Mouse (Mus musculus) WW6 (cell line): Measurements from ENCODE around the gene Fam196b.

Experiments used
- DNase-seq: peaks from one replicate; pipeline ENCODE4 v3.0.0-alpha.2; 2013; ENCODE audit warnings: low read depth, low spot score

Gene Fam196b

DNA sequence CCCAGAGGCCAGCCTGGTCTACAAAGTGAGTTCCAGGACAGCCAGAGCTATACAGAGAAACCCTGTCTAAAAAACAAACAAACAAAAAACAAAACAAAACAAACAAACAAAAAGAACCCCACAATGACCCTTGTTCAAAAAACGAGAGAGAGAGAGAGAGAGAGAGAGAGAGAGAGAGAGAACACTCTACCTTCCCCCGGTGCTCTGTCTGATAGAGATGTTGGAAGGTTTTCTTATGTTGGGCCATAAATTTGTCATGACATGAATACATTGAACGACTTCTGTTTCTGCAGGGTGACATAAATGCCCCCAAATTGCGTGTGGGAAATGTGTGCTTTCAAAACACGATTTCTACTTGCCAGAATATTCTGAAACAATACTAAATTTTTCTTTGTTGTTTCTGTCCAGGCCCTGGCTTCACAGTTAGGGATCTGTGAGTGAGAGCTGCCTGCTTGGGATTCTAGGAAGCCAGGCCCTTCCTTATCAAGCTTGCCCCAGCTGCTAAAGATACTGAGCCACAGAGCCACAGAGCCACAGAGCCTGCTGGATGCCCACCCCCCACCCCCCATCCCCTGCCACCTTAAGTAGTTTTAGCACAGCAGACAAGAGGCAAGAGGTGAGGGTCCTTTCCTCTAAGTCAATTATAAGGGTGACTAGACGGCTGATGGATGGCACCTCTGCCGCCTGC, 17.9 kb downstream of the Fam196b start:
- DNase-seq = no peak

DNA sequence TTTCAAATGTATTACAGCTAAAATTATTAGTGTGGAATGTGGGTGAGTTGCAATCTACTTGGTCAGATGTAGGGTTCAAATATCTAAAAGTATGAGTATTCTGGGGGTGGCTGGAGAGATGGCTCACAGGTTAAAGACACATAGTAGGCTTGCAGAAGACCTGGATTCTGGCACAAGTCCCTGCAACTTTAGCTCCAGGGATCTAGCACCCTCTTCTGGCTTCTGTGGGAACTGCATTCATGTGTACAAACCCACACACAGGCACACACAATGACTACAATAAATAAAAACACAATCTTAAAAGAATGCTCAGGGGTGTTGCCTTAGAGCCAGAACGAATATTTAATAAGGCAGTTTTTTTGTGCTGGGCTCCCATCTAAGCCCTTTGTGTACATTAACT, 23.3 kb downstream of the Fam196b start:
- DNase-seq = no peak

DNA sequence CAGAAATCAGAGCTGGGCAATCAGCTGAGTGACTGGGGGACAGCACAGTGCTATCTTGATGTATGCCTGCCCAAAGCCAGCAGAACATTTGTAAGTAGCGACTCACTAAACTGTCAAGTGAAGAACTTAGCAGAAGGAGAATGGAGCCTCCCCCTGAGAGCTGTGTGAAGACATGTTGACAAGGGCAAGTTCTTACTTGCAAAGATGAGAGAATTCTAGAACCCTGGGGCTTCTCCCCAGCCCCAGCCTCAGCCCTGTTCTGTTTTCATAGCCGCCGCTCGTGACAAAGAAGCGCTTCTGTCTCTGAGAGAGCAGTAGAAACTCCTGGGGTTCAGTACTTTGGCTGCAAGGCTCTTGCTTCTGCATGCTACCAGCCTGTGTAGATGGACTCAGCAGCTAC, 25.1 kb downstream of the Fam196b start:
- DNase-seq = no peak

DNA sequence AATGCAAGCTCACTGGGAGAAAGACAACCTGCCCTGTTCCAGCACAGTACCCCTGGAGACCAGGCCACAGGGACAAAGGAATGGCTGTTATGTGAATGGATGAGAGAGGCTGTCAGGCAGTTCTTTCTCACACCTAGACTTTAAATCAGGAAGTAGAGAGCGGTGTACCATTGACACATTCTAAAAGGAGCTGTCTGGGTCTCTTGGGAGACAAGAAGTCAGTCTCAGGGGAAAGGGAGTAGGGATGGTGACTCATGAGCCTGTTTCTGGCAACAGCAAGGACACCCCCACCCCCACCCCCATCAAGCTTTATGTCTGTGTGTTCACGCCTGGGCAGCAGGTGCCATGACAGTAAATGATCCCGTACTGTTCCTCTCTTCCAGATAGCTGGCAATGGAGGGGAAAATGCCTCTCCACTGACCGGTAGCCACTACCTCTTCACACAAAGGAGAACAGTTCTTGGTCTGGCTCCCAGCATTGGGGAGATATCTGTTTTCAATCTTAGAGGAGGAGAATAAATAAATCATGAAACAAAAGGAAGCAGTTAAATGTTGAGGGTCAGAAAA, 29.2 kb downstream of the Fam196b start:
- DNase-seq = no peak

DNA sequence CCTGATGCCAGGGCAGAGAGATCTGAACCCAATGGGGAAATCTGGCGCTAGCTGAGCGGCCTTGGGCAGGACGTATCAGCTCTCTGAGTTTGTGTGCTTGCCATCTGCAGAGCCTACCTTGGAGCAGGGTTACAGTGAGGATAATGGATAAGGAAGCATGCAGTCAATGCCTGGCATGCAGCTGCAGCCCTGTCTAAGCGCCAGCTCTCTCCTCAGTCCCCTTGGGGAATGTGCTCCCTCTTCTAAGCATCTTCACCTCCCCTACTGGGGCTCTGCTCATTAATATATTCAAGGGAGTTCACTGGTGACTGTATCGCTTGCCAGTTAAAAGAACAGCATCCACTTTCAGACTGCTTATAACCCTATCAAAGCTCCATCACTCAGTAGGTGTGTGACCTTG, 29.7 kb downstream of the Fam196b start:
- no peak for DNase-seq

DNA sequence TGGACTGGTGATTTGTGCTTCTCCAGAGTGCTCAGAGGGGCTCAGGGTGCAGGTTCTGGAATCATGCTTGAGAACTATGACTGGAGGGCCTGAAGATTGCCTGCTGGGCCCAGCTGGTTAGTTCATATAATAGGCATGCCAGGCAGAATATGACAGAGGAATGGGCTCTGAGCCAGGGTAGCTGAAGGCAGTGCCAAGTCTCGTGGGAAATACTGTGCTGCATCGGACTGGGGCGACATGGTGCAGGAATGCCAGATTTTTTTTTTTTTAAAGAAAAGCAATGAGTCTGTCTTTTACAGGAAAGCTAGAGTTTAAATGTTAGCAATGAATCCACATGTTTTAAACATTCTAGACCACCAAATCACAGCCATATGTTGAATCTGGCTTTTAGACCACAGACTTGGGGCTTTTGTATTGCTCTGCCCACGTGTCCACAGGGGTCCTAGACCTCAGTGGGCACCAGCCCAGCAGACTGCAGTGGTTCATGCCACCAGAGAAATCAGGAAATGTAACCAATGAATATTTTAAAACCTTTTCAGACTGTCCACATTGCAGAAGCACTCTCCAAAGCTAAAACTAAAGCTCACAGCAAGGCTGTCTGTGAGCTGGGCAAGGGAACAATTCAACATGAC, 33.8 kb downstream of the Fam196b start:
- no peak for DNase-seq

DNA sequence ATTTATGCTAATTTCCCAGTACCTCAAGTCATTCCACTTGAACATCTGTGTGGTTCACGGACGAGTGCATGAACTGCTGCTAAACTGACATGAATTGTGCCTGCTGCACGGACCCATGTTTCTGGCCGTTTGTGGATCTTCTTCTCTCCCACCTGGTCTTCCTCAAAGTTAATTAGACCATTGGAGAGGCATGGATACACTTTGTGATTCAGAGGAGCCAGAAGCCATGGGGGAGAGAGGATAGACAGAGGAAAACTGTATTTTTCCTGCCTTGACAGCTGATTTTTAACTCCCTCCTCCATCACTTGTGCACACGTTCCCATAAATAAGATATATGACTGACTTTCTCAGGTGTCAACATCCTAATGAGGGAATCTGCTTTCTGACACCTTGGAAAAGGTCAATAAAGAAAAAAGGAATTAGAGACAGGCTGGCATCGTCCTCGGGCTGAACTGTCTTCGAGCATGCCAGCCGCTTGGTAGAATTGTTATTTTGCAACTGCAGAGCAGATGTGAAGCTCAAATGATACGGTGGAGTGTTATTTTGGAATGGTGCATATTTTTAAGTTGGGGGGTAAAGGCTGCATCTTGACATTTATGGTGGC, 34.9 kb downstream of the Fam196b start:
- no peak for DNase-seq

DNA sequence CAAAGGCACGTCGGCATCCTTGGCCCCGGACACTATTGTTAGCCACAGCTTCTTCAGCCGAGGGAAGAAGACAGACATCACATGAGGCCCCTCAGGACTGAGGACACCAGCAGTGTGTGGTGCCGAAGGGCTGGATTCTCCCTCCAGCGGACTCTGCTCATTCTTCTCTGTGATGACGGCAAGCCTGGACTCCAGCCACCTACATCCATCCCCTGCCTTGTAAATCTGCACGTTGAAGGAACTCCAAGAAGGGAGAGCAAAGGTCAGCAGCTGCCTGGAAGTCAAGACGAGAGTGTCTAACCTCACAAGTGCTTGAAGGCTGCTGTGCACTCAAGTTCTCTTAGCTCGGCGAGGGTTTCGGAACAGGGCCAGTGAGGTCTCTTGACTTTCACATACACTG, 40.8 kb downstream of the Fam196b start:
- no peak for DNase-seq

DNA sequence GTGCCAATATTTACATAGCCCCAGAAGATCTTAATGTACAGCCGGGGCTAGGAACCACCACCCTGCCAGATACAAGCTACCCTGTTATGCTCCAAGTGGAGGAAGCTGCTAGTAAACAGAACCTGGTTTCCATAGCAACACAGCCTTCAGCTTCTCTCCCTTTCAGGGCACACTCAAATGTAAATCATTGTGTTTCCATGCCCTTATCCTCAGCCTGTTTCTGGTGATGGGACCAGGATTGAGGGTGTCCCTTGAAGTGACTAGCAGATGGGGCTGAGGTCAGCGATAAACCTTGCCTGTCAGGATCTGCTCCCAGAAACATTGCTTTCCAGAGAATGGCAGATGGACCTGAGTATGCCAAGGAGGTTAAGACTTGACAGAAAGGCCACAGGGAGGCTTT, 41.5 kb downstream of the Fam196b start:
- no peak for DNase-seq

DNA sequence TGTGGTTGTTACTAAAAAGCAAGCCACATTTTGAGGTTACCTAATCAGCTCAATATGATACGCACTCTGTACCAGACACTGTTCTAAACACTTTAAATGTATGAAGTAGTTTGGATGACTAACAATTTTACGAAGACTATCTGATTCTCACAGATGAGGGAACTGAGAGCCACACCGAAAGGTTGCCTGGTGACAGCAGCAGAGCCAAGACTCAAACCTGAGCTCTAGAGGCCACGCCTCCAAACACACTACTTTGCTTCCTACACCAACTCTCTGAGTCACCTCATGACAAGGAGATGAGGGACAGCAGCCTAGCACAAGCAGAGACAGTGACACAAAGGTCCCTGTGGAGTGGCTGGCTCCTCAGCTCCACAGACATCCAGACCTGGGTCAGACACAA, 57.6 kb downstream of the Fam196b start:
- no peak for DNase-seq

DNA sequence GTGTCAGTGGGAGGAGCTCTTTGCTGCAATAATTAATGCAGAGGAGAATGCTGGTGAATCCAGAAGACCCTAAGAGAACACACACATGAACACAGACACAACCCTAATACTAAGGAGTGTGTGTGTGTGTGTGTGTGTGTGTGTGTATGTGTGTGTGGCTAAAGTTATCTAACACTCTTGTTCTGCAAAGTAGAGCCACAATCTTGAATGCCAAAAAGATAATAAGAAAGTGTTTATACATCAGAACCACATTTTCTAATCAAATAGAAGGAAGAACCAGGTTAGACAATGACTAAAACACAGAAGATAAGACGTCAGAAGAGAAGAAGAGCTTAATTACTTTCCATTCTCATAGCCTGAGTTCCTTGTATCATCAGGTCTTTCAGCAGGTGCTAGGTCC, 60.9 kb downstream of the Fam196b start:
- DNase-seq = no peak

DNA sequence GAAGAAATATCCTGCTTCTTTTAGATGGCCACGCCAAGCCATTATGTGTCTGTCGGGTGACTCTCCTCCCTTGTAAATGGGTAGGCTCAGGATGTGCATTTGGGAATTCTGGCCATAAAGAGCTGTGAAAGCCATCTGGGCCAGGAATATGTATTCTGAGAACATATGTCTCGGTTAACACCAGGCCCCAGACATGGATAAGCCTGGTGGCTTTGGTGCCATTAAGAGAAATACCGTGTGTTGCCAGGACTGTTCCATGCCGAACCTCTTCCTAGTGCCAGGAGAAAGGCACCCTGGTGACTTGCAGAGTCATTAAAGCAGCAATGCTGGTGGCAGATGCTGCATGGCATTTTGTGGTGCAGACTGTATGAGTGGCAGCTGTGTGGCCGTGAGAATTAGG, 63.0 kb downstream of the Fam196b start:
- no peak for DNase-seq

DNA sequence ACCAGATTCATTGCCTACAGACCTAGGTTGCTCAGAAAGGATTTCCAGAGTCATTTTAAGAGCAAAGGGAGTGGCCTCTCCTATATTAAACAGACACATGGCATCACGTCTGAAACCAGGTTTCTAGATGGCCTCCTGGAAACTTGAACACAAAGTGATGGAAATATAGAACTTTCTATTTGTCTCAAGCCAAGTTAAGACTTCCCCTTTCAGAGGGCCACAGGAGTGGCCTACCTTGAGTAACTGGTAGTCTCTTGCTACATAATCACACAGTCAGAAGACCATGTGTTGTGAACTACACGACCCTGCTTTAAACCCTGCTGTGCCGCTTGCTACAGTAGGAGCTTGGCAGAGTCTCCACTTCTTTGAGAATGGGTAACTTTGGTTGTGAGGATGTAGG, 68.9 kb downstream of the Fam196b start:
- DNase-seq = no peak

DNA sequence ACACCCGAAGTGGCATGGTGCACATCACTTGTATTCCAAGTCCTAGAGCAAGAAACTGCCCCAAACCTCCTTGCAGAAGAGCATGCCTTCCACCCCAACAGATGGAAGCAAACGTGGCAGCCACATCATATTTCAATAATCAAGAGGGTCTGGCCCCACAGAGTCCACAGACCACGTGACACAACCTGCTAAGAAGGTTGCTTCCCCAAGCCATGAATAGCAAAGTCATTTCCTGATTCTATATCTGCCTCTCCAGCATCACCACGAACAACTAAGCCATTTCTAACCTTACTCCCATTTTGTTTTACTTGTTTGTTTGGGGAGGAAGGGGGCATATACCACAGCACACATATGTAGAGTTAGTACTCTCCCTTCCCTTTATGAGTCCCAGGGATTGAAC, 69.6 kb downstream of the Fam196b start:
- no peak for DNase-seq

DNA sequence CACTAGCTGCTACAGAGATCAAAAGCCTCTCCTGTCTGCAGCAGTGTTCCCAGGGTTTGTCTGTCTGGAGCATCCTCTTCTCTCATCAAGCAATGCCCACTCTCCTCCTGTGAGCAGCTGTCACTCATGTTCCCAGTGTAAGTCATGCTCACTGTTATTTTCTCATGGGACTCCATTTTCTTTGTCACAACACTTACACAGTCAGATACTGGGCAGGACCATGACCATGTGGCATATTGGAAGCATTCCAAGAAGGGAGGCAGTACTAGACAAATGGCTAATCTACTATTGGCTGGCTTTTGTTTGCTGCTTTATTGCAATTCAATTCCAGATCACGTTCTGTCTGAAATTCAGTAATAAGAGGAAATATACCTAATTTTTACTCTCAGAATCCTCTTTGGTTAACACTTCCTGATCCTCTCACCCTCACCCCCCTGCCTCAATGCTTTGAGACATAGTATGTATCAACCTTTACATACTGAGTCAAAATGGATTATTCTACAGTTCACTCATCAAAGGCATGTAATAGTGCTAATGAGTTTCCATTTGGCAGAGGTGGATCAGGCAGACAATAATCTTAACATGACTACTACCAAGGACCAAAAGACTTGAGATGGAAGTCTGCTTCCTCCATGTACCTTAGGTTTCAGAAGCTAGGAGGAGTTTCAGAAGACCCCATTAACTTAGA, 70.5 kb downstream of the Fam196b start:
- DNase-seq = no peak

DNA sequence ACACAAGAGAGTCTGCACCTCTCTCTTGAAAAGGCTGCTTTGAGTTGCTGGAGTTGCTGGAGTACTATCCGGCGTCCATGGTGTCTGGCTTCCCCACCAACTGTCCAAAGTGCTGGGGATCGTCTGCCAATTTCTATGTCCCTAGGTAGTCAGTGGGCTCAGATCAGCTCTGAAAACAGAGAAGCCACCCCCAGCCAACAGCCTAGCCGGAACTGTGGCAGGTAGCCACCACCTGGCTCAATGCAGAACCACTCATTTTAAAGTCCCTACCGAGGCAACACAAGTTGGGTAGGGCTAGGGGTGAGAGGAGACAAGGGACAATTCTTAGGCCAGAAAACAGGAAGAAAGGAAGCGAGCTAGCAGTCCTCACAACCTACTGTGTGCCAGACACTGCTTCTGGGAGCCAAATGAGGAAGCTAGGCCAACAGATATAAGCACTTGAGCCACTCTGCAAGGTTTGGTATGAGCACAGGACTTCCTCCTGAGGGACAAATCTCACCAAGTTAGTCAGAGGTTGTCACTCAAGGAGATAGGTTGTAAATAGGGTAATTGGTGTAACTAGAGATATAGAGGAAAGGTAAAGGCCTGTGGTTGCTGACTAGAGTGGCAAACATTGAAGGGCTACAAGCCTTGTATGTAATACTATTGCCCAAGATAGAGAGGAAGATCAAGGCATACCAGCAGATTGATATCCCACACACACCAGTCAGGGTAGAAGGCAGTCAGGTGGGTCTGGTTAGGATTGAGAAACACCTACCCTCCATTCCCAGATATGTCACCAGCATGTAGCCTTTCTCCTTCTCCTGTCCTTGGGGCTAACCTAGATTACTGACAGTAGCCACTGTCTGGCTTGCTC, 74.9 kb downstream of the Fam196b start:
- DNase-seq = no peak

DNA sequence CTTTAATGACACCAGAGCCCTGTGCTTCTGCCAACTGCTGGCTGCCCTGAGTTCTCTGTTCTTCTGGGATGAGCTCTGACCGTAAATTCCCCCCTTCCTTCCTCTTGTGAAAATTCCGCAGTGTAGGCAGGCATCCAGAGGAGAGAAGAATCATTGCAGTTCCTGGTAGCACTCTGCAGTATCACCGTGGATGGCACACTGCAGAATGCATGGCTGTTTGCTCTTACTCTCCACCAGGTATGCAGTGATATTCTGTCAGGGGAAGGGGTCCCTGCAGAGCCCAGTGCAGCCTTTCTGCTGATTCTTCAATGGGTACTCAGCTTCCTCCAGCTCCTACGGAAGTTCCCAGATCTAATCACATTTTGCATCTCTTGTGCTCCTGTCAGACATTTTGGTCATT, 77.5 kb downstream of the Fam196b start:
- DNase-seq = no peak

DNA sequence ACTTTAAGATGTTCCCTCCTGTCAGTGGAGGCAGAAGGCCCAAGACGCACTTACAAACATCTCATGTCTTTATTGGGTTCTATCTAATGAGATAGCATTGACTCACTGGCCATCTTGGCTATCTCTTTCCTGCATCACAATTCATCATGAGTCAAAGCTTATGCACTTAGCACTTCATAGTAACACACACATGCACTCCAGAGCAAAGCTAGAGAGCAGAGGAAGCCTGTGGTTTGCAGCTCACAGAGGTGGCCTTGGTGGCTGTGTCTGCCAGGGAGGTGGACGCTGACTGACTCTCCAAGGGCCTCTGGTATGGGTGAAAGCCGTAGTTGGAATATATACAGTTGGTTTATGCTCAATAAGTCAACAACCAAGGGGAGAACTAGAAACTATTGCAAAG, 81.2 kb downstream of the Fam196b start:
- no peak for DNase-seq

DNA sequence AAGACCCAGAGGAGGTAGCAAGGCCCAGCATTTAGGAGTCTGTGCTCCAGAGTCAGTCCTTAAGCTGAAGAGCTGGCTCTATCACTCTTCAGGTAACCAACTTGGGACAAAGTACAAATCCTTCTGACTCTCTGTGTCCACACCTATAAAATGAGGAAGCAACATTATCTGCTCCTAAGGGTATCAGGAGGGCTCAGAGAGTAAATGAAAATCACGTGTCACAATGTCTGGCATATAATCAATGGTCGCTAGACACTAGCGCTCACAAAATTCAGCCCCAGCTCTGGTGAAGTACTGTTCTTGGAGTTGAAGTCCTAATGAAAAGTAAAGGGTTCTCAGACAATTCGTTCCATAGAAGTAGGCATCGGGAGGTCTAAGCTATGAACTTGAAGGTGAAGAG, 83.0 kb downstream of the Fam196b start:
- DNase-seq = no peak

DNA sequence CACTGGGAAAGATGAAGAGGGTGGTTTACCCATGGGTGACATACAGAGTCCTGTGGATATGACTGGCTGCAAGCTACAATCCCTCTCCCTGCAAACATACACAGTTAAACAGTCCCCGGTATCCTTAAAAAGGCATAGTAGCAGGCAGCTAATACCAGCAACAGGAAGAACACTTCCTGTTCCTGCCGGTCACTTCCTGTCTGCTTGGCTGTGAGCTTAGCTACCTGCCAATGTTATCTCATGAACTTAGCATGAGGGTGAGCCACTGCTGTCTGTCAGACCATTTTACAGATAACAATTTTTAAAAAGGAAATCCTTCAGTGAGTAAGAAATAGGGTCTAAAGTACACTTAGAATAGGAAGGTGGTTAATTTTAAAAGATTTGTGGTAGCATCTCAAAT, 83.9 kb downstream of the Fam196b start:
- no peak for DNase-seq

DNA sequence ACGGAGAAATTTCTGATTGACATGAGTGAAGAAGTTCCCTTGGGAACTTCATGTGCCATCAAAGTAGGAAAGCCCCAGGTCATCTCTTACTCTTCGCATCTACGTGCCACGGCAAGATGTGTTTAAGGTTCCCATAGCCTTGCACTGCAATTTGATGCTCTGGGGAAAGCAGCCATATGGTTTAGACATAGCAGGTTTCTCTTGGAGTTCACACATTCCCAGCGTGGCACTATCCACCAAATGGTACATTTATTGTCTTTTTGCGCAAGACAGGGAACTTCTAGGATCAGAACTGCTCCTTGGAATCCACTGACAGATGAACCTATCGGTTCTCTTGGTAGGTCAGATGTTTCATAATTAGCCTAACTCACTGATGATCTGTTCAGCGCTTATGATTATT, 86.7 kb downstream of the Fam196b start:
- no peak for DNase-seq

DNA sequence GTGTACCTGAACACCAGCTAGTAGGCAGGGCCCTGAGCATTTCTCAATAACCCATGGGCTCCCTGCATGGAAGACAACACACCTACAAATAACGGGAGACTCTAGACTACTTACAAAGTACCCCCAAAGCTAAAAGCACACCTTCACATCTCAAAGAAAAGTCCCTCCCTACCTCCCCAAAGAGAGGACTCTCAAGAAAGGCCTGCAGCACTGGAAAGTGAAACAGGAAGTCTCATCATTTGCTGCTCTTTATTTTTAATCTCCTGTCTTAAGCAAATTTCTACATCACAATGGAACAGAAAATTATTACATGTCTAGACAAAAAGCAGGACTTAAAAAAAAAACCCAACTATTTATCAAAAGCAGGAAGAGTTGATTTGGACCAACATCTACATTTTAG, 90.7 kb downstream of the Fam196b start:
- DNase-seq = no peak
